Mouse (Mus musculus) bone marrow, adult 2 months (tissue): Measurements from ENCODE around the gene Anapc4. TPM values are rescaled to one million over a fixed set of nuclear protein-coding genes. Genes with fewer than 3 reads are reported as not detected.

Experiments
- H3K27ac ChIP-seq: fragments of 200-500 bp; 2 replicates; pipeline ENCODE4 v1.5.1; 2012; ENCODE audit warnings: low read depth, mild to moderate bottlenecking, control low read depth, inconsistent platforms, low read length; ENCODE audit not compliant: control insufficient read depth, poor library complexity, insufficient read depth
- H3K4me1 ChIP-seq: fragments of 200-500 bp; 2 replicates; pipeline ENCODE4 v1.6.1; 2011; ENCODE audit warnings: low read length; ENCODE audit not compliant: control insufficient read depth, insufficient read depth
- H3K4me3 ChIP-seq: fragments of 200-500 bp; replicated peaks from 2 replicates; pipeline ENCODE3; 2011; ENCODE audit warnings: mild to moderate bottlenecking, low read depth, low read length, control low read depth; ENCODE audit not compliant: control insufficient read depth
- CTCF ChIP-seq: fragments of 200-500 bp; IDR thresholded peaks from 2 replicates; pipeline ENCODE4 v1.5.1; 2011; ENCODE audit warnings: low read length, control low read depth; ENCODE audit not compliant: control insufficient read depth, insufficient read depth
- POLR2A ChIP-seq: fragments of 200-500 bp; IDR thresholded peaks from 2 replicates; pipeline ENCODE4 v1.6.1; 2011; ENCODE audit warnings: low read depth, mild to moderate bottlenecking, control low read depth, low read length, borderline replicate concordance; ENCODE audit not compliant: control insufficient read depth
- WGBS: fragments of 180-500 bp; shearing (Covaris S2); methylation state at CpG from one replicate; pipeline ENCODE4 v1.1.7; 2018; 5-methylcytosine and 5-hydroxymethylcytosine counted together
- polyA plus RNA-seq: library from polyadenylated mRNA; stranded (reverse); fragments of >200 nt; gene quantifications from 2 replicates; pipeline ENCODE4 v1.2.4, GENCODE M21; 2011; ENCODE audit warnings: low replicate concordance; ENCODE audit not compliant: missing spikeins, insufficient read depth, insufficient read length

Gene Anapc4
- polyA plus RNA-seq: 47.8 and 82.5 TPM in 2 replicates

DNA sequence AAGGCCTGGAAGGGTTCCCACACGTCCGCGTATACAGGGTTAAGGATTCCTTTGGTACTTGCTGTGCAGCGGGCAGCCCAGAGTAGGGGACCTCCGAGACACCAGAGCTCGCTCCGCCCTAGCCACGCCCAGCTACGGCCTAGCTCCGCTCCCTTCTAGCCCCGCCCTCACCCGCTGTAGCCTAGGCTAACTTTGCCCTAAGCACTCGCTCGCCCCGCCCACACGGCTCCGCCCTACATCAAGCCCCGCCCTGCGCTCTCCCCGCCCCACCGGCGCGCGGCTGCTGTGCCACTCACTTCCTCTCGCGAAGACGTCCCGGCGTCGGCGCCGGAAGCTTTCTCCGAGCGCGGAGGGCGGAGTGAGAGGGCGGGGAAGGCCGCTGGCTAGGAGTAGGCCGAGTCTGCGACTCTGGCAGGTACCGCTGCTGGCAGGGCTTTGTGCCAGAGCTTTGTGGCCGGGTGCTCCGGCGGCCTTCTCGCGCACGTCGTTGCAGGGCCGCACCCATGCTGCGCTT lies at the start of gene Anapc4:
Gene Anapc4 (plus strand): TSS at position 252 of the 514 bp plus-strand sequence.
- Histone ChIP-seq H3K4me3 (peak within 1 kb of the TSS; percentile 73), H3K4me1 (peaks cover 2% of the 10 kb centered on the region), H3K27ac (peak within 1 kb of the TSS; percentile 82)
- WGBS: under 1% methylated on average over 50 of the region's 50 CpGs
- TF ChIP-seq POLR2A (peak; percentile 89), CTCF (no peak)

DNA sequence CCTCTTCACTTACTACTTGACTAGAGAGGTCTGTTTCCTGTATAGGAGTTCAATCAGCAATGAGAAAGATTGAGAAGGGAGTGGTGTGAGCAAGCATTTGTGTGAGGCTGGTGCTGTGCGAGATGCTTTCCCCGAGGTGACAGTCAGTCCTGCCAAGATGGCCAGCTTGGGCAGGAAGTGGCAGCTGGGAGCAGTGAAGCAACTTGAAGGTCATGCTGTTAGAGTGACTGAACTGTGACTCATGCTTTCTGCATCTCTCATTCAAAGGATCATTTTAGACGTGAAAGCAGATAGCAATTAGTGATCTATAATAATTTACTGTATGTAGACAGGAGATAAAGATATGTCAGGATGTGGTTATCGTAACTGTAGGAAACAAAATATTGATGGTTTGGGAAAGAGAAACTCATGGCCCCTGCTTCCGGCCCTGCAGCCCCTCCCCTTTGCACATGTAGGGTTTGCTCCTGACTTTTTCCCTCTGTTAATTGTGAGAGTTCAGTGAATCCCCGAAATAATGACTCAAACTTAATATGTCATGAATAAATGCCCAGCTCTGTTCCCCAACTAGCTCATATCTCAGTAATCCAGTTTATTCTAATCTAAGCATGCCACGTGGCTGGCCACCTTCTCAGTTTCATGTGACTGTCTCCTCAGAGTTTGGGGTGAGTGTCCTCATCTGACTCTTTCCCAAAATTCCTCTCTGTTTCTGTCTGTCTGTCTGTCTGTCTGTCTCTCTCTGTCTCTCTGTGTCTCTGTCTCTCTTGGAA lies 47.1 kb upstream of the Anapc4 start:
- TF ChIP-seq CTCF (no peak), POLR2A (no peak)
- Histone ChIP-seq H3K4me1 (peaks cover 1% of the 10 kb centered on the region; the same call in 1 of the 2 replicates), H3K27ac (no peak overlapping the region), H3K4me3 (no peak overlapping the region)
- 47% methylated on average over 7 of the region's 7 CpGs for WGBS

DNA sequence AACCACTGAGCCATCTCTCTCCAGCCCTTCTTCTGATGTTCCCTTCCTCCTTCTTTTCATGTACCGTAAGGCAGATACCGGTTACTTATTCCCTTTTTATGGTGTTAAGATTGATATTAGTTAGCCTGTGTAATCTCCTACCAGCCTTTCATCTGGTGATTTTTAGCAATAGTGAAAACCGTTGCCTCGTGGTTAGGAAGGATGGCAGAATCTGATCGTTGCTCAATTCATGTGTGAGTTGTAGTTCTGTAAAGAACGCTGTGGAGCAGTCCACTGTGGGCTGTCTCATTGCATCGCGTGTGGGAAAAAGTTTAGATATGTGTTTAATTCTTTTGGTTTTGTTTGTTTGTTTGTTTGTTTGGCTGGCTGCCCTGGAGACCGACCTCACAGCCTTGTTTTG lies 40.6 kb upstream of the Anapc4 start:
- TF ChIP-seq CTCF (no peak), POLR2A (no peak)
- Histone ChIP-seq H3K4me1 (peaks cover 6% of the 10 kb centered on the region), H3K27ac (peak overlapping the region; percentile 36; the same call in 1 of the 2 replicates), H3K4me3 (no peak overlapping the region)
- WGBS: 35% methylated on average over 9 of the region's 9 CpGs

DNA sequence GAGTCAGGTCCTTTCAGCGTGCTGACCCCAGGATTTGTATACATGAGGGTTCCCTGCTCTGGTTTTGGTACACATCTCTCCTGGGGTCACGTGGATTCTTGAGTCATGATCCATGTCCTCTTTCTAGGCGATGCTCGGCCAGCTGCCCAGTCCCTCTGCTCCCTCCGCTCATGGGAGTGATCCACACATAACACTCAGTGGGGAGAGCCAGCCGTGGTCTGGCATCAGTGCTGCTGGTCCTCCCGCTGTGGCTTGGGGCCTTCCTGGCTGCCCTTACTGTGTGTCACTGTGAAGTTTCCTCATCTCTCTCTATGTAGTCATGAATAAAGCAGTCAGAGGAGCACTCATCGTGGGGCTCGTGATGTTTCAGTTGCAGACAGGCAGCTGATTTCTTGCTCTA lies 39.7 kb upstream of the Anapc4 start:
- TF ChIP-seq CTCF: no peak
- TF ChIP-seq POLR2A: no peak
- Histone ChIP-seq H3K4me1 (peaks cover 6% of the 10 kb centered on the region), H3K27ac (no peak overlapping the region), H3K4me3 (no peak overlapping the region)
- WGBS: 62% methylated on average over 9 of the region's 9 CpGs

DNA sequence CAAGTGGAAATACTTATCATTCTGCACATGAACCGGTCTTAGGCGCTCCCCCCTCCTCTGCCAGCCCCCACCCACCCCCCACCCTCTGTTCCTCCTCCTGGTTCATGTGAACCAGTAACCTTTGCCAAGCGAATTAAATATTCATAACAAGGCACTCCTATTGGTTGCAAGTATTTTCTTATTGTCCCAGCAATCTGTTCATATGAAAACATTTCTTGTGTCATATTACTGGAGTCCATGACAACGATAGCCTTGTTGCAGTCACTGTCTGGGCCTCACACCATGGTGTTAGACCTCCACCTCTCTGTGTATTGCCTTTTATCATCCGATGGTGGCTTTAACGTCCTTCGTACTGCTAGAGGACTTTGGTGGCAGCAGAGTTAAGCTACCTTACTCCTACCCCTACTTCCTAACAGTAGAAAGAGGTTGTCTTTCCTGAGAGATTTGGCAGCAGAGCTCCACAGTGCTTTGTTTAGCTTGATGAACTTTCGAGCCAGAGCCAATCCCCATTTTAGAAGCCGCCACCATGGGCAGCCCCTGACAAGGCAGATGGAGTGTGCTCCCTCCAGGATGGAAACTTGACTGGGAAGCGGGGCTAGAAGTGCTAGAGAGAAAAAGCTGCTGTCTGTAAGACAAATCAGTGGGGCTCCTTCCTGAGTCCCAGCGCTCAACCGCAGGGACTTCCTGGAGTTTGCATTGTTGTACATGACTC lies 34.4 kb upstream of the Anapc4 start:
- TF ChIP-seq CTCF (no peak), POLR2A (no peak)
- H3K4me3 ChIP-seq: no peak overlapping the region
- H3K4me1 ChIP-seq: no peaks in the 10 kb centered on the region; the same call in 1 of the 2 replicates
- H3K27ac ChIP-seq: no peak overlapping the region
- WGBS: 89% methylated on average over 12 of the region's 12 CpGs

DNA sequence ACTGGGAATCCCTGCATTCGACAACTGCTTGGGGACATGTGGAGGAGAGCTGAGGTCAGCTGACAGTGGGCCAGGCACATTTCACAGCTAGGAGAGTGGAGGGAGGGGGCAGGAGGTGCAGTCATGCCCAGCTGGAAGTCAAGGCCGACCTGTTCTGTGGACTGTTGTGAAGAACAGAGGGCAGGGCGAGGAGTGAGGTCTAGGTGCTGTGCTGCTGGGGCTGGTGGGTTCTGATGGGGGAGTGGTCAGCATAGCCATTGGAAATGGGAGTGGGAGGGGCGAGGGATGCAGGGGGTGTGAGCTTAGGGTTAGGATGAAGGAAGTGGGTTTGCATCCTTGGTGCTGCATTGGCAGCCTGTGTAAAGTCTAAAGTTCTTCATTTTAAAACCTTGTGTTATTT lies 28.0 kb upstream of the Anapc4 start:
- 87% methylated on average over 4 of the region's 4 CpGs for WGBS
- TF ChIP-seq CTCF: no peak
- TF ChIP-seq POLR2A: no peak
- H3K4me1 ChIP-seq: no peaks in the 10 kb centered on the region
- H3K4me3 ChIP-seq: no peak overlapping the region
- H3K27ac ChIP-seq: no peak overlapping the region

DNA sequence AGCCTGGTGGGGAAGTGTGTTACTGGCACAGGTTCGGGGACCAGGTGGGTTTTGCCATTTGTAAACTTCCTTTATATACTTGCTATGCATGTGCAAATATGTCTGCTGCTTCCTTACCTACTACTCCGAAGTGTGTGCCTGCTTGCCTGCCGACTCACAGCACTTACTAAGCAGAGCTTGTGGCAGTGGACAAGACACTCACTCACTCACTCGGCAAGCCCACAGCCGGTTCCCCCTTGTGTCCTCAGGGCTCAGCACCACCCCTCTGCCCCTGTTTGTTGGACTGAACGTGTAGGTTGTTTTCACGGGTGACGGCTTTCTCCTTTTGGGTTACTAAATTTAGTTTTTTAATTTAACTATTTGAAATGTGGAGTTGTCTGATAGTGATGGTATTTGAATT lies 27.5 kb upstream of the Anapc4 start:
- TF ChIP-seq CTCF (no peak), POLR2A (no peak)
- Histone ChIP-seq H3K4me1 (no peaks in the 10 kb centered on the region), H3K4me3 (no peak overlapping the region), H3K27ac (no peak overlapping the region)
- WGBS: 79% methylated on average over 8 of the region's 8 CpGs

DNA sequence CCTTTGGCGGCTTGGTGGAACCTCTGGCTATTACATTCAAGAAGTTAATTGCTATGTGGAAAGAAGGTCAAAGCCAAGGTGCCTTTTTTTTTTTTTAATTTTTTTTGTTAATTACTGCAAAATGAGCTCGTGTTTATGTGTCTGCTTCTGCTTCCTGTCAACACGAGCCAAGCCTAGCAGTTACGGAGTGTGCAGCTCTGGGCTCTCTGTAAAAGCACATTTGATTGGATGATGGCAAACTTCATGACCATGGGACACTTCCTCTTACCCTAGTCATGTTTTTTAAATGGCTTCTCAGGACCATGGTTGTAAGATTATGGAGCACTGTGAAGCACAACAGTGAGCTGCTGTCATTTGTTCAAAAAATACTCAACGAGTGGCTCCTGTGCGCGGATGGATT lies 26.8 kb upstream of the Anapc4 start:
- WGBS: 85% methylated on average over 7 of the region's 7 CpGs
- Histone ChIP-seq H3K27ac (no peak overlapping the region), H3K4me3 (no peak overlapping the region), H3K4me1 (no peaks in the 10 kb centered on the region)
- TF ChIP-seq POLR2A: no peak
- no peak for TF ChIP-seq CTCF
